Mouse (Mus musculus): Measurements from ENCODE around the gene Gm45233. TPM values are rescaled to one million over a fixed set of nuclear protein-coding genes. Genes with fewer than 3 reads are reported as not detected.

Gm45233 gene
- polyA plus RNA-seq, 1 experiment from 2014 or later, result not detected

- Histone ChIP-seq H3K4me1 (ENCODE audit: control insufficient read depth in 2 of 2, insufficient read depth in 2 of 2, low read length in 2 of 2) (peaks cover 13 to 32% of the 10 kb centered on the region in 2 experiments), H3K4me3 (ENCODE audit: control insufficient read depth in 1 of 2, insufficient read depth in 1 of 2, low read depth in 1 of 2, low read length in 2 of 2) (no peak overlapping the region), H3K36me3 (ENCODE audit: control insufficient read depth, insufficient read depth, low read length) (peaks cover 42% of the 10 kb centered on the region), H3K9me3 (ENCODE audit: control insufficient read depth, low read length) (no peaks in the 10 kb centered on the region), H3K27ac (replicated peaks in 1 of 2; ENCODE audit: control insufficient read depth in 1 of 2, insufficient read depth in 1 of 2, low read depth in 2 of 2, low read length in 2 of 2) (peak overlapping the region in 1 of 2 experiments; percentile 72; a peak in 2 of 4 replicates), H3K27me3 (ENCODE audit: control insufficient read depth, insufficient read depth, low read length) (no peaks in the 10 kb centered on the region), H3K9ac (ENCODE audit: low read length) (no peak overlapping the region), H3K4me2 (ENCODE audit: low read length) (no peak overlapping the region)
- 93% methylated on average over 2 of the region's 2 CpGs for WGBS
- ATAC-seq (ENCODE audit: insufficient number of reproducible peaks, insufficient read depth, low FRiP score, low read depth), result no peak
Measured at GRCm38 (mm10) chr7:43449811-43450210, 5.9 kb downstream of the Gm45233 start.

DNA sequence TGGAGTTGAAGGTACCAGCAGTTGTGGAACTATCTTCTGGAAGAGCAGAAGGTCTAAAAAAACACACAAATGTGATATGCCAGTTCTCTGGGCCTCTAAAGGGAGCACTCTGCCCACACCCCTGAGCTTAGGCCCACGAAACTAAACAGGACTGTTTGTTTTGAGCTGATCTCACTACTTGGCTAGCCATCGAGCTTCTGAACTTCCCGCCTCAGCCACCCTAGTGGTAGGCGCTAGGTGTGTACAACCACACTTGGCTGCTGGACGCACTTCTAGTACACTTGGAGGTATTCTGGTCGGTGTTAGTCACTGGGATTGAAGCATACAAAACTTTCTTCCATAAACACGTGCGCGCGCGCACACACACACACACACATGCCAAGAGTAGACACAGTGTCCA lies 7.8 kb downstream of the Gm45233 start:
- no peak overlapping the region for H3K9ac ChIP-seq (ENCODE audit: low read length)
- H3K27ac ChIP-seq (replicated peaks in 1 of 2; ENCODE audit: control insufficient read depth in 1 of 2, insufficient read depth in 1 of 2, low read depth in 2 of 2, low read length in 2 of 2), result no peak overlapping the region
- H3K27me3 ChIP-seq (ENCODE audit: control insufficient read depth, insufficient read depth, low read length), result no peaks in the 10 kb centered on the region
- H3K9me3 ChIP-seq (ENCODE audit: control insufficient read depth, low read length), result no peaks in the 10 kb centered on the region
- peaks cover 61% of the 10 kb centered on the region for H3K36me3 ChIP-seq (ENCODE audit: control insufficient read depth, insufficient read depth, low read length)
- no peak overlapping the region for H3K4me3 ChIP-seq (ENCODE audit: control insufficient read depth in 1 of 2, insufficient read depth in 1 of 2, low read depth in 1 of 2, low read length in 2 of 2)
- 94% methylated on average over 11 of the region's 11 CpGs for WGBS
- no peak for ATAC-seq (ENCODE audit: insufficient number of reproducible peaks, insufficient read depth, low FRiP score, low read depth)
- no peak overlapping the region for H3K4me2 ChIP-seq (ENCODE audit: low read length)
- peaks cover 11 to 27% of the 10 kb centered on the region in 2 experiments for H3K4me1 ChIP-seq (ENCODE audit: control insufficient read depth in 2 of 2, insufficient read depth in 2 of 2, low read length in 2 of 2)

GRCm38 (mm10) chr7:43452609-43453008 lies 8.7 kb downstream of the Gm45233 start:
- ATAC-seq (ENCODE audit: insufficient number of reproducible peaks, insufficient read depth, low FRiP score, low read depth), result no peak
- Histone ChIP-seq H3K27ac (replicated peaks in 1 of 2; ENCODE audit: control insufficient read depth in 1 of 2, insufficient read depth in 1 of 2, low read depth in 2 of 2, low read length in 2 of 2) (no peak overlapping the region), H3K36me3 (ENCODE audit: control insufficient read depth, insufficient read depth, low read length) (peaks cover 70% of the 10 kb centered on the region), H3K4me2 (ENCODE audit: low read length) (no peak overlapping the region), H3K27me3 (ENCODE audit: control insufficient read depth, insufficient read depth, low read length) (no peaks in the 10 kb centered on the region), H3K4me3 (ENCODE audit: control insufficient read depth in 1 of 2, insufficient read depth in 1 of 2, low read depth in 1 of 2, low read length in 2 of 2) (no peak overlapping the region), H3K9ac (ENCODE audit: low read length) (no peak overlapping the region), H3K9me3 (ENCODE audit: control insufficient read depth, low read length) (no peaks in the 10 kb centered on the region), H3K4me1 (ENCODE audit: control insufficient read depth in 2 of 2, insufficient read depth in 2 of 2, low read length in 2 of 2) (peaks cover 11 to 23% of the 10 kb centered on the region in 2 experiments)
- WGBS, result 34% methylated on average over 4 of the region's 4 CpGs

- H3K4me3 ChIP-seq (ENCODE audit: control insufficient read depth in 1 of 2, insufficient read depth in 1 of 2, low read depth in 1 of 2, low read length in 2 of 2), result no peak overlapping the region
- no peak for ATAC-seq (ENCODE audit: insufficient number of reproducible peaks, insufficient read depth, low FRiP score, low read depth)
- no peak overlapping the region for H3K4me2 ChIP-seq (ENCODE audit: low read length)
- H3K4me1 ChIP-seq (ENCODE audit: control insufficient read depth in 2 of 2, insufficient read depth in 2 of 2, low read length in 2 of 2), result peaks cover 7 to 12% of the 10 kb centered on the region in 2 experiments
- peaks cover 75% of the 10 kb centered on the region for H3K36me3 ChIP-seq (ENCODE audit: control insufficient read depth, insufficient read depth, low read length)
- no peaks in the 10 kb centered on the region for H3K27me3 ChIP-seq (ENCODE audit: control insufficient read depth, insufficient read depth, low read length)
- no peak overlapping the region for H3K9ac ChIP-seq (ENCODE audit: low read length)
- no peak overlapping the region for H3K27ac ChIP-seq (replicated peaks in 1 of 2; ENCODE audit: control insufficient read depth in 1 of 2, insufficient read depth in 1 of 2, low read depth in 2 of 2, low read length in 2 of 2)
- no peaks in the 10 kb centered on the region for H3K9me3 ChIP-seq (ENCODE audit: control insufficient read depth, low read length)
- 86% methylated on average over 14 of the region's 14 CpGs for WGBS
Measured at GRCm38 (mm10) chr7:43453599-43454355, 9.8 kb downstream of the Gm45233 start.

DNA sequence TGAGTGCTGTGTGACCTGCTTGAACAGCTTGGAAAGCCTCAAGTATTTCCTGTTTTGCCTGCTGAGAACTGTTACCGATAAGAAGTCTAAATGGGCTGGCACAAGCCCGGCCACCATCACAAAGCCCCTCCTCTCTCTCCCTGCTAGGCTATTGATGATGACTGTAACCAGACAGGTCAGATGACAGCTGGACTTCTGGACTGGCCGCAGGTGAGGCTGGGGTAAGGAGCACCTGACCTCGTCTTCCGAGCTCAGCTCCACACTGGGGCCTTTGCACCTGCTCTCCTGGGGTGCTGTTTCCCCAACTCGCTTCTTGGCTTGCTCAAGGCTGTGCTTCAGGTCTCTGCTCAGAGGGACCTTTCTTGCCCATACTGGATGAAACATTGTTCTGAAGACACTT lies 10.4 kb downstream of the Gm45233 start:
- H3K4me3 ChIP-seq (ENCODE audit: control insufficient read depth in 1 of 2, insufficient read depth in 1 of 2, low read depth in 1 of 2, low read length in 2 of 2), result no peak overlapping the region
- no peaks in the 10 kb centered on the region for H3K27me3 ChIP-seq (ENCODE audit: control insufficient read depth, insufficient read depth, low read length)
- H3K36me3 ChIP-seq (ENCODE audit: control insufficient read depth, insufficient read depth, low read length), result peaks cover 75% of the 10 kb centered on the region
- ATAC-seq (ENCODE audit: insufficient number of reproducible peaks, insufficient read depth, low FRiP score, low read depth), result no peak
- no peak overlapping the region for H3K4me2 ChIP-seq (ENCODE audit: low read length)
- no peaks in the 10 kb centered on the region for H3K9me3 ChIP-seq (ENCODE audit: control insufficient read depth, low read length)
- H3K9ac ChIP-seq (ENCODE audit: low read length), result no peak overlapping the region
- WGBS, result 92% methylated on average over 6 of the region's 6 CpGs
- no peak overlapping the region for H3K27ac ChIP-seq (replicated peaks in 1 of 2; ENCODE audit: control insufficient read depth in 1 of 2, insufficient read depth in 1 of 2, low read depth in 2 of 2, low read length in 2 of 2)
- peaks cover 3 to 6% of the 10 kb centered on the region in 2 experiments for H3K4me1 ChIP-seq (ENCODE audit: control insufficient read depth in 2 of 2, insufficient read depth in 2 of 2, low read length in 2 of 2)

- Histone ChIP-seq H3K36me3 (ENCODE audit: control insufficient read depth, insufficient read depth, low read length) (peaks cover 3% of the 10 kb centered on the region), H3K27ac (replicated peaks in 1 of 2; ENCODE audit: control insufficient read depth in 1 of 2, insufficient read depth in 1 of 2, low read depth in 2 of 2, low read length in 2 of 2) (no peak within 1 kb of the TSS), H3K27me3 (ENCODE audit: control insufficient read depth, insufficient read depth, low read length) (no peaks in the 10 kb centered on the region; the same call in 1 of the 2 replicates), H3K4me2 (ENCODE audit: low read length) (no peak within 1 kb of the TSS), H3K4me1 (ENCODE audit: control insufficient read depth in 2 of 2, insufficient read depth in 2 of 2, low read length in 2 of 2) (peaks cover 7 to 11% of the 10 kb centered on the region in 2 experiments; a peak in 1 of 4 replicates), H3K9me3 (ENCODE audit: control insufficient read depth, low read length) (no peaks in the 10 kb centered on the region), H3K4me3 (ENCODE audit: control insufficient read depth in 1 of 2, insufficient read depth in 1 of 2, low read depth in 1 of 2, low read length in 2 of 2) (no peak within 1 kb of the TSS), H3K9ac (ENCODE audit: low read length) (no peak within 1 kb of the TSS)
- WGBS, result 60% methylated on average over 4 of the region's 4 CpGs
- no peak for ATAC-seq (ENCODE audit: insufficient number of reproducible peaks, insufficient read depth, low FRiP score, low read depth)
Measured at GRCm38 (mm10) chr7:43462851-43463250, 18.9 kb downstream of the Gm45233 start, which contains the start of gene Vsig10l. TSS of gene Vsig10l (plus strand) at chr7:43463151.

- Histone ChIP-seq H3K36me3 (ENCODE audit: control insufficient read depth, insufficient read depth, low read length) (no peaks in the 10 kb centered on the region), H3K4me2 (ENCODE audit: low read length) (no peak overlapping the region), H3K27ac (replicated peaks in 1 of 2; ENCODE audit: control insufficient read depth in 1 of 2, insufficient read depth in 1 of 2, low read depth in 2 of 2, low read length in 2 of 2) (no peak overlapping the region), H3K4me3 (ENCODE audit: control insufficient read depth in 1 of 2, insufficient read depth in 1 of 2, low read depth in 1 of 2, low read length in 2 of 2) (no peak overlapping the region), H3K9ac (ENCODE audit: low read length) (no peak overlapping the region), H3K27me3 (ENCODE audit: control insufficient read depth, insufficient read depth, low read length) (no peaks in the 10 kb centered on the region; the same call in 1 of the 2 replicates), H3K9me3 (ENCODE audit: control insufficient read depth, low read length) (no peaks in the 10 kb centered on the region), H3K4me1 (ENCODE audit: control insufficient read depth in 2 of 2, insufficient read depth in 2 of 2, low read length in 2 of 2) (peaks cover 7 to 11% of the 10 kb centered on the region in 2 experiments; a peak in 1 of 4 replicates)
- 80% methylated on average over 7 of the region's 7 CpGs for WGBS
- ATAC-seq (ENCODE audit: insufficient number of reproducible peaks, insufficient read depth, low FRiP score, low read depth), result no peak
Measured at GRCm38 (mm10) chr7:43463976-43464375, 20.0 kb downstream of the Gm45233 start.
